Mouse (Mus musculus) right cerebral cortex, postnatal 14 days (tissue): Measurements from ENCODE around the gene Hoxb1.

Source experiments
- DNase-seq: peaks from one replicate; pipeline ENCODE4 v3.0.0; 2022

Gene Hoxb1

GRCm38 (mm10) chr11:96334998-96335397 lies 30.6 kb upstream of the Hoxb1 start:
- DNase-seq: no peak

- no peak for DNase-seq
These were observed 29.0 kb upstream of the Hoxb1 start for GRCm38 (mm10) chr11:96336597-96336996.

GRCm38 (mm10) chr11:96337026-96337425 lies 28.5 kb upstream of the Hoxb1 start:
- DNase-seq: no peak

GRCm38 (mm10) chr11:96338957-96339855 lies 26.3 kb upstream of the Hoxb1 start:
- DNase-seq: no peak

- no peak for DNase-seq
These were observed 24.7 kb upstream of the Hoxb1 start for GRCm38 (mm10) chr11:96340698-96341365.

GRCm38 (mm10) chr11:96341701-96342575 lies 23.6 kb upstream of the Hoxb1 start:
- no peak for DNase-seq

GRCm38 (mm10) chr11:96342576-96342930 lies 23.0 kb upstream of the Hoxb1 start:
- DNase-seq: no peak

- no peak for DNase-seq
These were observed 22.3 kb upstream of the Hoxb1 start for GRCm38 (mm10) chr11:96343206-96343745.

- no peak for DNase-seq
These were observed 21.3 kb upstream of the Hoxb1 start for GRCm38 (mm10) chr11:96344061-96344877.

GRCm38 (mm10) chr11:96344878-96345159 lies 20.7 kb upstream of the Hoxb1 start:
- no peak for DNase-seq

GRCm38 (mm10) chr11:96345220-96345892 lies 20.2 kb upstream of the Hoxb1 start:
- DNase-seq: no peak

- DNase-seq: no peak
These were observed 19.4 kb upstream of the Hoxb1 start for GRCm38 (mm10) chr11:96345893-96346806.

- DNase-seq: no peak
These were observed 18.5 kb upstream of the Hoxb1 start for GRCm38 (mm10) chr11:96346916-96347520.

GRCm38 (mm10) chr11:96347717-96348116 lies 17.8 kb upstream of the Hoxb1 start:
- DNase-seq: no peak

GRCm38 (mm10) chr11:96348141-96348928 lies 17.2 kb upstream of the Hoxb1 start:
- no peak for DNase-seq

- DNase-seq: no peak
These were observed 16.6 kb upstream of the Hoxb1 start for GRCm38 (mm10) chr11:96348988-96349387.

- no peak for DNase-seq
These were observed 15.8 kb upstream of the Hoxb1 start for GRCm38 (mm10) chr11:96349491-96350340.

GRCm38 (mm10) chr11:96350341-96350624 lies 15.3 kb upstream of the Hoxb1 start, which contains the start of gene Hoxb2:
TSS of gene Hoxb2 (plus strand) at chr11:96350525.
- no peak for DNase-seq
